Mouse (Mus musculus) ES-Bruce4 (cell line): ENCODE data around the gene Sptbn1. TPM values are rescaled to one million over a fixed set of nuclear protein-coding genes. Genes with fewer than 3 reads are reported as not detected.

ENCODE experiments used
- H3K27ac ChIP-seq: 2 replicates; pipeline ENCODE4 v1.5.1; 2012; ENCODE audit warnings: low read length, inconsistent platforms; ENCODE audit not compliant: insufficient read depth
- H3K27me3 ChIP-seq: 2 replicates; pipeline ENCODE4 v1.6.1; 2012; ENCODE audit warnings: mild to moderate bottlenecking, low read length, inconsistent platforms; ENCODE audit not compliant: control insufficient read depth, poor library complexity, insufficient read depth, severe bottlenecking
- H3K36me3 ChIP-seq: 2 replicates; pipeline ENCODE4 v1.6.1; 2012; ENCODE audit warnings: inconsistent platforms, mild to moderate bottlenecking, low read length, moderate library complexity; ENCODE audit not compliant: control insufficient read depth, poor library complexity, insufficient read depth, severe bottlenecking
- H3K4me1 ChIP-seq: one replicate; pipeline ENCODE4 v1.8.1; 2011; ENCODE audit warnings: low read length; ENCODE audit not compliant: control insufficient read depth, insufficient read depth
- H3K4me3 ChIP-seq: 2 replicates; pipeline ENCODE4 v1.5.1; 2011; ENCODE audit warnings: low read depth, mild to moderate bottlenecking, low read length
- H3K9ac ChIP-seq: 2 replicates; pipeline ENCODE4 v1.6.1; 2012; ENCODE audit warnings: low read depth, mild to moderate bottlenecking, inconsistent platforms; ENCODE audit not compliant: poor library complexity, severe bottlenecking
- H3K9me3 ChIP-seq: replicated peaks from 2 replicates; pipeline ENCODE4 v1.6.1; 2012; ENCODE audit warnings: mild to moderate bottlenecking, low read length, inconsistent platforms; ENCODE audit not compliant: control insufficient read depth, poor library complexity, insufficient read depth, severe bottlenecking
- CTCF ChIP-seq: IDR thresholded peaks from one replicate; pipeline ENCODE4 v1.8.1; 2011; ENCODE audit warnings: low read depth, low read length
- EP300 ChIP-seq: IDR thresholded peaks from 2 replicates; pipeline ENCODE4 v1.6.1; 2011; ENCODE audit warnings: low read depth, low read length; ENCODE audit not compliant: insufficient read depth
- POLR2A ChIP-seq: IDR thresholded peaks from one replicate; pipeline ENCODE4 v1.8.1; 2011; ENCODE audit warnings: low read length; ENCODE audit not compliant: insufficient read depth
- polyA plus RNA-seq: library from polyadenylated mRNA; stranded (reverse); fragments of >200 nt; gene quantifications from 2 replicates; pipeline ENCODE4 v1.2.4, GENCODE M21; 2011; ENCODE audit warnings: low read depth; ENCODE audit not compliant: missing spikeins, insufficient read depth, insufficient read length

Gene Sptbn1
- polyA plus RNA-seq, 1 experiment, result 147 TPM

- Histone ChIP-seq H3K4me3 (no peak overlapping the region), H3K4me1 (no peaks in the 10 kb centered on the region), H3K27ac (no peak overlapping the region), H3K9ac (no peak overlapping the region), H3K27me3 (no peaks in the 10 kb centered on the region), H3K36me3 (no peaks in the 10 kb centered on the region), H3K9me3 (no peaks in the 10 kb centered on the region)
- no peak for TF ChIP-seq CTCF
- TF ChIP-seq EP300, result no peak
- TF ChIP-seq POLR2A, result no peak
Measured at GRCm38 (mm10) chr11:30236681-30237242, 31.2 kb downstream of the Sptbn1 start.

- Histone ChIP-seq H3K36me3 (no peaks in the 10 kb centered on the region), H3K27ac (no peak overlapping the region), H3K9ac (no peak overlapping the region), H3K27me3 (no peaks in the 10 kb centered on the region), H3K4me3 (no peak overlapping the region), H3K9me3 (no peaks in the 10 kb centered on the region), H3K4me1 (no peaks in the 10 kb centered on the region)
- TF ChIP-seq CTCF, result no peak
- no peak for TF ChIP-seq EP300
- no peak for TF ChIP-seq POLR2A
Measured at GRCm38 (mm10) chr11:30235666-30236065, 32.3 kb downstream of the Sptbn1 start.

- H3K4me3 ChIP-seq, result no peak overlapping the region
- H3K9ac ChIP-seq, result no peak overlapping the region
- H3K4me1 ChIP-seq, result no peaks in the 10 kb centered on the region
- TF ChIP-seq POLR2A, result no peak
- TF ChIP-seq EP300, result no peak
- no peak for TF ChIP-seq CTCF
- H3K27me3 ChIP-seq, result no peaks in the 10 kb centered on the region
- no peaks in the 10 kb centered on the region for H3K9me3 ChIP-seq
- no peak overlapping the region for H3K27ac ChIP-seq
- no peaks in the 10 kb centered on the region for H3K36me3 ChIP-seq
Measured at GRCm38 (mm10) chr11:30235218-30235617, 32.8 kb downstream of the Sptbn1 start.

- TF ChIP-seq EP300 (no peak), CTCF (no peak), POLR2A (no peak)
- no peaks in the 10 kb centered on the region for H3K9me3 ChIP-seq
- H3K27me3 ChIP-seq, result no peaks in the 10 kb centered on the region
- H3K27ac ChIP-seq, result no peak overlapping the region
- H3K4me1 ChIP-seq, result no peaks in the 10 kb centered on the region
- no peak overlapping the region for H3K4me3 ChIP-seq
- H3K36me3 ChIP-seq, result no peaks in the 10 kb centered on the region
- no peak overlapping the region for H3K9ac ChIP-seq
Measured at GRCm38 (mm10) chr11:30233946-30234345, 34.0 kb downstream of the Sptbn1 start.

GRCm38 (mm10) chr11:30232082-30232481 is 35.9 kb downstream of the Sptbn1 start:
- no peaks in the 10 kb centered on the region for H3K9me3 ChIP-seq
- H3K4me1 ChIP-seq, result no peaks in the 10 kb centered on the region
- H3K36me3 ChIP-seq, result no peaks in the 10 kb centered on the region
- H3K27me3 ChIP-seq, result no peaks in the 10 kb centered on the region
- H3K4me3 ChIP-seq, result no peak overlapping the region
- no peak overlapping the region for H3K27ac ChIP-seq
- H3K9ac ChIP-seq, result no peak overlapping the region
- TF ChIP-seq POLR2A (no peak), EP300 (no peak), CTCF (no peak)

GRCm38 (mm10) chr11:30231336-30231735 is 36.6 kb downstream of the Sptbn1 start:
- no peak overlapping the region for H3K27ac ChIP-seq

More at GRCm38 (mm10) chr11:30231336-30231735, 36.6 kb downstream of the Sptbn1 start:
- Histone ChIP-seq H3K4me1 (no peaks in the 10 kb centered on the region), H3K27me3 (no peaks in the 10 kb centered on the region), H3K9me3 (no peaks in the 10 kb centered on the region), H3K36me3 (no peaks in the 10 kb centered on the region), H3K4me3 (no peak overlapping the region), H3K9ac (no peak overlapping the region)
- TF ChIP-seq CTCF (no peak), EP300 (no peak), POLR2A (no peak)
